Mouse (Mus musculus): ENCODE data around the gene Etnk2. TPM values are rescaled to one million over a fixed set of nuclear protein-coding genes. Genes with fewer than 3 reads are reported as not detected.
"Not testable (repeated sequence)": the region's sequence is repeated elsewhere in the genome, so short reads cannot be mapped to it uniquely, and the experiment has no call there.

The Etnk2 gene
- polyA plus RNA-seq, 1 experiment from 2014 or later, result 3.0 TPM

DNA sequence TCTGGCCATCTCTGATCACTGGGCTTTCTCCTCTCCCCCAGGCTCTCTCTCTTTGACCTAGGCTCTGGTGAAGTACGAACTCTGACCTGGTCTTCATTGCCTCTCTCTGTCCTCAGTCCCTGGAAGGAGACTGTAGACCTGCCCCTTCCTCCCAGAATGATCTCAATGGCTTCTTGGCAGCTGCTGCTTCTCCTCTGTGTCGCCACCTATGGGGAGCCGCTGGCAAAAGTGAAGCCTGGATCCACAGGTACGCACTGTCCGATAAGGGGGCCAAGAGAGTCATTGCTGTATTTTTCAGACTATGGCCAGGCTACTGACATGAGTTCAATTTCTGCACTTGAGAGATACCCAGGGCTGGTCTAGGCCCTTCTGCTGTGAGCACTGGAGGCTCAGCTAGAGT, 36.3 kb upstream of the Etnk2 start:
- H3K9ac ChIP-seq (ENCODE audit: low read length), result no peak overlapping the region
- peaks cover 4% of the 10 kb centered on the region; the same call in 1 of the 2 replicates for H3K4me1 ChIP-seq (ENCODE audit: control insufficient read depth, insufficient read depth, low read length)
- H3K36me3 ChIP-seq (ENCODE audit: control insufficient read depth, insufficient read depth, low read length), result no peaks in the 10 kb centered on the region
- H3K27ac ChIP-seq (ENCODE audit: low read depth, low read length), result no peak overlapping the region
- H3K27me3 ChIP-seq (ENCODE audit: control insufficient read depth, insufficient read depth, low read length), result peaks cover 7% of the 10 kb centered on the region; the same call in 1 of the 2 replicates
- DNase-seq (ENCODE audit: low spot score), result no peak
- no peak overlapping the region for H3K4me3 ChIP-seq (ENCODE audit: low read depth, low read length)
- no peak for ATAC-seq (ENCODE audit: insufficient read depth, low FRiP score, low TSS enrichment)
- no peaks in the 10 kb centered on the region for H3K9me3 ChIP-seq (ENCODE audit: control insufficient read depth, low read length)
- no peak overlapping the region for H3K4me2 ChIP-seq (ENCODE audit: low read depth)
- 64% methylated on average over 5 of the region's 5 CpGs for WGBS

DNA sequence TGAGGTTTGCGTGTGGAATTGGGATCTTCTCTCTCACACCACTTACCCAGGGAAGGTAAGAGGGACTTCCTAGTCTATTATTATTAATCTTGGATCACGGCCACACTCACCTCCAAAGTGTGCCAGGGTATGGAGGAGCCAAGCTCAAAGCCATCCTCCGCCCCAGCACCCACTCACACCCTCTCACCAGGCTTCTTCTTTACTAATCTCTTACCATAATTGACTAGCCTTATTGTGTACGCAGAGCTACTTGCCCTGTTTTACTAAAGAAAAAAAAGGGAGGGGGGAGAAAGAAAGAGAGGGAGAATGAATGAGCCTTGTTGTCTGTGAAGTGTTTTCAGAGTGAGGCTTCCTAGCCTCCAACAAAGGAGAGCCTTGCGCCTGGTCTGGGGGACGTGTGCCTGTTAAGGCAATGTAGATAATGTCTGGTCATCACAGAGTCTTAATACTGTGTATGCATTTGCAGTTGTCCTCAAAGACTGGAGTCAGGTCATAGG, 35.0 kb upstream of the Etnk2 start:
- H3K4me3 ChIP-seq (ENCODE audit: low read depth, low read length), result no peak overlapping the region
- H3K9me3 ChIP-seq (ENCODE audit: control insufficient read depth, low read length), result no peaks in the 10 kb centered on the region
- H3K27ac ChIP-seq (ENCODE audit: low read depth, low read length), result no peak overlapping the region
- DNase-seq (ENCODE audit: low spot score) (no peak), ATAC-seq (ENCODE audit: insufficient read depth, low FRiP score, low TSS enrichment) (no peak)
- no peak overlapping the region for H3K4me2 ChIP-seq (ENCODE audit: low read depth)
- H3K9ac ChIP-seq (ENCODE audit: low read length), result no peak overlapping the region
- peaks cover 4% of the 10 kb centered on the region; the same call in 1 of the 2 replicates for H3K4me1 ChIP-seq (ENCODE audit: control insufficient read depth, insufficient read depth, low read length)
- WGBS, result 66% methylated on average over 6 of the region's 6 CpGs
- H3K36me3 ChIP-seq (ENCODE audit: control insufficient read depth, insufficient read depth, low read length), result no peaks in the 10 kb centered on the region
- H3K27me3 ChIP-seq (ENCODE audit: control insufficient read depth, insufficient read depth, low read length), result peaks cover 7% of the 10 kb centered on the region; the same call in 1 of the 2 replicates

DNA sequence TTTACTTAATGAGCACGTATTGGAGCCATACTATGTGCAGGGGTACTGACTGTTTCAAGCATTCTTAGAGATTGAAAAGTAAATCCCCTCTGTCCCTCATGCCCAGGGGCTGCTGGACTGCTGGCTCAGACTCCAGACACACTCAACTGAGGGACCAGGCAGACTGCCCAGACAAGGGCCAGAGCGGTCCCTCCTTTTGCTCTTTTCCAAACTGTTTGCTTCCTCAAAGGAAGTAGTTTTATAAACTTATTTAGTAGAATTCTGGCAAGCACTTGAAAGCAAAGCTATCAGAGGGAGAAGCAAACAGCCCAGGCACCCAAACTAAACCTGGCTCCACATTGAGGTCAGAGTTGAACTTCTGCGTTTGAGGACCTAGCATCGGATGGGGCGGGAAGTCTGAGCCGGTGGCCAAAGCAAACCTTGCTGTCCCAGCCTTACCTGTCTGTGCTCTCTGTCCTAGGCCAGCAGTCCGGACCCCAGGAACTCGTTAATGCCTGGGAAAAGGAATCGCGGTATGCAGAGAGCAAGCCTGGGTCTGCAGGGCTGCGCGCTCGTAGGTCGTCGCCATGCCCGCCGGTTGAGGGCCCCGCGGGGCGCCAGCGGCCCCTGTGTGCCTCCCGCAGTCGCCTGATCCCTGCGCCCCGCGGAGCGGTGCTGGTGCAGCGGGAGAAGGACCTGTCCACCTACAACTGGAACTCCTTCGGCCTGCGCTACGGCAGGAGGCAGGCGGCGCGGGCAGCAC, 34.3 kb upstream of the Etnk2 start:
- peak; percentile 19 for DNase-seq (ENCODE audit: low spot score)
- Histone ChIP-seq H3K4me1 (ENCODE audit: control insufficient read depth, insufficient read depth, low read length) (peaks cover 4% of the 10 kb centered on the region; the same call in 1 of the 2 replicates), H3K27ac (ENCODE audit: low read depth, low read length) (no peak overlapping the region), H3K4me2 (ENCODE audit: low read depth) (peak overlapping the region; percentile 56), H3K36me3 (ENCODE audit: control insufficient read depth, insufficient read depth, low read length) (no peaks in the 10 kb centered on the region), H3K9ac (ENCODE audit: low read length) (peak overlapping the region; percentile 45; the same call in 1 of the 2 replicates), H3K4me3 (ENCODE audit: low read depth, low read length) (peak overlapping the region; percentile 24), H3K27me3 (ENCODE audit: control insufficient read depth, insufficient read depth, low read length) (peaks cover 7% of the 10 kb centered on the region; the same call in 1 of the 2 replicates), H3K9me3 (ENCODE audit: control insufficient read depth, low read length) (no peaks in the 10 kb centered on the region)
- 8% methylated on average over 34 of the region's 34 CpGs for WGBS
- no peak for ATAC-seq (ENCODE audit: insufficient read depth, low FRiP score, low TSS enrichment)

DNA sequence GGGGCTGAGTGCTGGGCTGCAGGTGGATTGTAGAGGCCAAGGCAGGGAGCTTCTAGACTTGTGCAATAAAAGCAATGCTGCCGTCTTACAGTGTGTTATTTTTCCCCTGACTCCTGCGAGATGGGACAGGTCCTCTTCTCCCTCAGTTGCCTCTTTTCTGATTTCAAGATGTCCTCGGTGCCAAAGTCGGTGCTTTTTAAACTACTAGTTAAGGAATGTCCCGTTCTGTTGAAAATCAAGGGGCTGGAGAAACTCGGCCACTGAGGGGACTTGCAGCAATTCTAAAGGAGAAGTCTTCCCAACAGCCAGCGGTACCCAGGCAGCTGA, 33.8 kb upstream of the Etnk2 start:
- Histone ChIP-seq H3K36me3 (ENCODE audit: control insufficient read depth, insufficient read depth, low read length) (no peaks in the 10 kb centered on the region), H3K27me3 (ENCODE audit: control insufficient read depth, insufficient read depth, low read length) (peaks cover 7% of the 10 kb centered on the region; the same call in 1 of the 2 replicates), H3K9me3 (ENCODE audit: control insufficient read depth, low read length) (no peaks in the 10 kb centered on the region), H3K4me3 (ENCODE audit: low read depth, low read length) (peak overlapping the region; percentile 24), H3K4me2 (ENCODE audit: low read depth) (peak overlapping the region; percentile 56), H3K9ac (ENCODE audit: low read length) (peak overlapping the region; percentile 45; the same call in 1 of the 2 replicates), H3K27ac (ENCODE audit: low read depth, low read length) (no peak overlapping the region), H3K4me1 (ENCODE audit: control insufficient read depth, insufficient read depth, low read length) (peaks cover 4% of the 10 kb centered on the region; the same call in 1 of the 2 replicates)
- no peak for ATAC-seq (ENCODE audit: insufficient read depth, low FRiP score, low TSS enrichment)
- no peak for DNase-seq (ENCODE audit: low spot score)
- 19% methylated on average over 7 of the region's 7 CpGs for WGBS

DNA sequence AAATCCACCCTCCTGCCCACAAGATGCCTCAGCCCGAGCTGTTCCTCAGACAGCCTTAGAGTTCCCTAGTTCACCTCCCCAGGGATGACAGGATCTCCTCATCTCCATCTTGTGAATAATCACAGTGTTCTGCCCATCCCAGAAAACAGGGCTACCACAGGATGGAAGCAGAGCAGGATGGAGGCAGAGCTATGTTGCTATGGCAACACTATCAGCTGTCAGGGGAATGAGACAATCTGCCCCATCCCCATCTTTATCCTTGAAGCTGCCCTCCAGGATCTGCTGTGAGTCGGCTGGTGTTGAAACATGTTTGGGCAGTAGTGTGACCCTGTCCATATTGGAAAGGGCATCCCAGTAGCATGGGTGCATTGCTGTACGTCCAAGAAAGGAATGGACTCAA, 32.2 kb upstream of the Etnk2 start:
- Histone ChIP-seq H3K4me3 (ENCODE audit: low read depth, low read length) (no peak overlapping the region), H3K9me3 (ENCODE audit: control insufficient read depth, low read length) (no peaks in the 10 kb centered on the region), H3K4me1 (ENCODE audit: control insufficient read depth, insufficient read depth, low read length) (peaks cover 4% of the 10 kb centered on the region; the same call in 1 of the 2 replicates), H3K36me3 (ENCODE audit: control insufficient read depth, insufficient read depth, low read length) (no peaks in the 10 kb centered on the region), H3K27me3 (ENCODE audit: control insufficient read depth, insufficient read depth, low read length) (peaks cover 7% of the 10 kb centered on the region; the same call in 1 of the 2 replicates), H3K4me2 (ENCODE audit: low read depth) (no peak overlapping the region), H3K9ac (ENCODE audit: low read length) (no peak overlapping the region), H3K27ac (ENCODE audit: low read depth, low read length) (no peak overlapping the region)
- no peak for ATAC-seq (ENCODE audit: insufficient read depth, low FRiP score, low TSS enrichment)
- WGBS, result 61% methylated on average over 3 of the region's 3 CpGs
- DNase-seq (ENCODE audit: low spot score), result no peak

DNA sequence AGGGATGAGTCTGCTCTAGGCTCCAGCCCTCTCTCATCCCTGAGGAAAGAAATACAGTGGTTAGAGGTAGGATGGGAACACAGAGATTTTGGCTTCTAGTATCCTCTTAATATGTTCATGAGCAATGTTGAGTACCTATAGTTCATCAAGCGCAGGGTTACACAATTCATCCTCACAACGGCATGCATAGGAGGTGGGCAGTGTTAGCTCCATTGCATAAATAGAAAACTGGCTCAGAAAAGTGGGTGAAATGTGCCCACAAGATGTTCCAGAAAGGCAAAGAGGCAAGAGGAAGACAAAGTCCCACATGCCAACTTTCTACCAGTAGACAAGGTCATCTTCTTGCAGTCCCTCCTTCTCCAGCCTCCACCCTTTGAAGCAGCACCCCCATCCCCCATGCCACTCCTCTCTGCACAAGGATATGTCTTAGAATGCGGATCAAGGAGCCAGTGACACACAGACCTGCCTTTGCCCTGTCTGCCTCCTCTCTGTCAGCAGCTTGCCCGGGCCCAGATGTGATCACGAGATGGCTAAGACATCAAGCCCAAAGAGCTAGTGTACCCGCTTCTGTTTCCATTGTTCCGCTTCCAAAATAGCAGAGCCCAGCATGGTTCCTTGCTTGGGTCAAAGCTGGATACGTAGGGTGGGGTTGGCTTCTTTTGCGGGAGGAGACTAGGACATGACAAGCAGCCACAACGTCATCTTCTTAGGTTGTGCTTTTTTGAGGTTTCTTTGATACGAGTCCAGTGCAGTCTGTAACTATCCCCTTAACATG, 30.5 kb upstream of the Etnk2 start:
- peaks cover 4% of the 10 kb centered on the region; the same call in 1 of the 2 replicates for H3K4me1 ChIP-seq (ENCODE audit: control insufficient read depth, insufficient read depth, low read length)
- 88% methylated on average over 11 of the region's 11 CpGs for WGBS

DNA sequence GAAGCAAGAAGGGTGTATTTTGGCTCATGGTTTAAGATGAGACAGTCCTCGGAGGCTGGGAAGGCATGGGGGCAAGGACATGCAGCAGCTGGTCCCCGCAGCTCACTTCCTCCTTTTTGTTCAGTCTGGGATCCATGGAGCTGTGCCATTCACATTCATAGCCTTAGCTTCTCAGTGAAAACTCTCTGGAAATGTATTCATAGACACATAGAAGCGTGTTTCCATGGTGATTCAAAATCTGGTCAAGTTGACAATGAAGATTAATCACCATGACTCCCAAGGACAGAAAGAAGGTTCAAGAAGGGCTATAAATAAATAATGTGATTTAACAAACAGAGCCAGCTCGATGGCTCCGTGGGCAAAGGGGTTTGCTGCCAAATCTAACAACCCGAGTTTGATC, 29.4 kb upstream of the Etnk2 start:
- H3K36me3 ChIP-seq (ENCODE audit: control insufficient read depth, insufficient read depth, low read length), result no peaks in the 10 kb centered on the region
- no peak for DNase-seq (ENCODE audit: low spot score)
- peaks cover 7% of the 10 kb centered on the region; the same call in 1 of the 2 replicates for H3K27me3 ChIP-seq (ENCODE audit: control insufficient read depth, insufficient read depth, low read length)
- no peaks in the 10 kb centered on the region for H3K9me3 ChIP-seq (ENCODE audit: control insufficient read depth, low read length)
- no peak for ATAC-seq (ENCODE audit: insufficient read depth, low FRiP score, low TSS enrichment)
- no peak overlapping the region for H3K9ac ChIP-seq (ENCODE audit: low read length)
- peaks cover 4% of the 10 kb centered on the region; the same call in 1 of the 2 replicates for H3K4me1 ChIP-seq (ENCODE audit: control insufficient read depth, insufficient read depth, low read length)
- H3K27ac ChIP-seq (ENCODE audit: low read depth, low read length), result no peak overlapping the region
- H3K4me2 ChIP-seq (ENCODE audit: low read depth), result no peak overlapping the region
- H3K4me3 ChIP-seq (ENCODE audit: low read depth, low read length), result no peak overlapping the region
- 77% methylated on average over 6 of the region's 6 CpGs for WGBS

More for the DNA sequence above, 30.5 kb upstream of the Etnk2 start:
- H3K36me3 ChIP-seq (ENCODE audit: control insufficient read depth, insufficient read depth, low read length), result no peaks in the 10 kb centered on the region
- no peak overlapping the region for H3K27ac ChIP-seq (ENCODE audit: low read depth, low read length)
- H3K4me3 ChIP-seq (ENCODE audit: low read depth, low read length), result no peak overlapping the region
- H3K27me3 ChIP-seq (ENCODE audit: control insufficient read depth, insufficient read depth, low read length), result peaks cover 7% of the 10 kb centered on the region; the same call in 1 of the 2 replicates
- no peaks in the 10 kb centered on the region for H3K9me3 ChIP-seq (ENCODE audit: control insufficient read depth, low read length)
- H3K9ac ChIP-seq (ENCODE audit: low read length), result no peak overlapping the region
- no peak for ATAC-seq (ENCODE audit: insufficient read depth, low FRiP score, low TSS enrichment)
- DNase-seq (ENCODE audit: low spot score), result no peak
- no peak overlapping the region for H3K4me2 ChIP-seq (ENCODE audit: low read depth)

DNA sequence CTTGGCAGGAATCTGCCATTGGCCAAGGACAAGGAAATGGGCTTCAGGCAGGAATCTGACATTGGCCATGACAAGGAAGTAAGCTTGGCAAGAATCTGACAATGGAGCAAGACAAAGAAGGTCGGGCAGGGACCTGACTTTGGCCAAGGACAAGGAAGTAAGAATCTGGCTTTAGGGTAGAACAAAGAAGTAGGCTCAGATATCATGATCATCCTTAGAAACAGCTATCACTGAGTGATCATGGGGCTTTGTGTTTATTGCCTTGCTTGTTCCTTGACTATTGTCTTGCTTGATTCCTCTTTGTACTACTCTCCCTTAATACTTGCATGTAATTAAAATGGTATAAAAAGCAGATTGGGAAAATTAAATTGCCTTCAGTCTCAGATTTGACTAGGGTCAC, 23.0 kb upstream of the Etnk2 start:
- not testable (repeated sequence) for ATAC-seq (ENCODE audit: insufficient read depth, low FRiP score, low TSS enrichment); DNase-seq (ENCODE audit: low spot score); H3K9ac ChIP-seq (ENCODE audit: low read length); H3K4me2 ChIP-seq (ENCODE audit: low read depth); H3K4me1 ChIP-seq (ENCODE audit: control insufficient read depth, insufficient read depth, low read length); H3K36me3 ChIP-seq (ENCODE audit: control insufficient read depth, insufficient read depth, low read length); H3K9me3 ChIP-seq (ENCODE audit: control insufficient read depth, low read length); H3K4me3 ChIP-seq (ENCODE audit: low read depth, low read length); H3K27me3 ChIP-seq (ENCODE audit: control insufficient read depth, insufficient read depth, low read length); H3K27ac ChIP-seq (ENCODE audit: low read depth, low read length)
- WGBS, result 64% methylated on average over 1 of the region's 1 CpGs

All from neural tube, embryonic 11.5 days (tissue).